Mouse (Mus musculus): Measurements from ENCODE around the gene Prlr.

Gene Prlr

GRCm38 (mm10) chr15:10235977-10236376 is 58.9 kb downstream of the Prlr start:
- DNase-seq (ENCODE audit: low spot score), result no peak

- DNase-seq (ENCODE audit: low spot score), result no peak
Observed at GRCm38 (mm10) chr15:10236812-10237211, 59.8 kb downstream of the Prlr start.

- no peak for DNase-seq (ENCODE audit: low spot score)
Observed at GRCm38 (mm10) chr15:10238454-10238853, 61.4 kb downstream of the Prlr start.

- no peak for DNase-seq (ENCODE audit: low spot score)
Observed at GRCm38 (mm10) chr15:10240228-10240795, 63.3 kb downstream of the Prlr start.

- DNase-seq (ENCODE audit: low spot score), result no peak
Observed at GRCm38 (mm10) chr15:10242250-10242649, 65.2 kb downstream of the Prlr start.

GRCm38 (mm10) chr15:10249285-10249684 is 72.2 kb downstream of the Prlr start:
- DNase-seq (ENCODE audit: low spot score), result no peak

GRCm38 (mm10) chr15:10250784-10251183 is 73.7 kb downstream of the Prlr start:
- DNase-seq (ENCODE audit: low spot score), result no peak

GRCm38 (mm10) chr15:10252526-10252925 is 75.5 kb downstream of the Prlr start:
- DNase-seq (ENCODE audit: low spot score), result no peak

GRCm38 (mm10) chr15:10262219-10262618 is 85.2 kb downstream of the Prlr start:
- no peak for DNase-seq (ENCODE audit: low spot score)

- no peak for DNase-seq (ENCODE audit: low spot score)
Observed at GRCm38 (mm10) chr15:10262641-10263040, 85.6 kb downstream of the Prlr start.

GRCm38 (mm10) chr15:10263420-10263819 is 86.4 kb downstream of the Prlr start:
- no peak for DNase-seq (ENCODE audit: low spot score)

GRCm38 (mm10) chr15:10264885-10265284 is 87.8 kb downstream of the Prlr start:
- no peak for DNase-seq (ENCODE audit: low spot score)

- DNase-seq (ENCODE audit: low spot score), result no peak
Observed at GRCm38 (mm10) chr15:10267251-10267650, 90.2 kb downstream of the Prlr start.

GRCm38 (mm10) chr15:10276386-10276785 is 99.3 kb downstream of the Prlr start:
- DNase-seq (ENCODE audit: low spot score), result no peak

- no peak for DNase-seq (ENCODE audit: low spot score)
Observed at GRCm38 (mm10) chr15:10277461-10277860, 100.4 kb downstream of the Prlr start.

- DNase-seq (ENCODE audit: low spot score), result no peak
Observed at GRCm38 (mm10) chr15:10281546-10281945, 104.5 kb downstream of the Prlr start.

- no peak for DNase-seq (ENCODE audit: low spot score)
Observed at GRCm38 (mm10) chr15:10283661-10284060, 106.6 kb downstream of the Prlr start.

- DNase-seq (ENCODE audit: low spot score), result no peak
Observed at GRCm38 (mm10) chr15:10296570-10296969, 119.5 kb downstream of the Prlr start.

- DNase-seq (ENCODE audit: low spot score), result no peak
Observed at GRCm38 (mm10) chr15:10298058-10298457, 121.0 kb downstream of the Prlr start.

- DNase-seq (ENCODE audit: low spot score), result no peak
Observed at GRCm38 (mm10) chr15:10299467-10299866, 122.4 kb downstream of the Prlr start.

- DNase-seq (ENCODE audit: low spot score), result no peak
Observed at GRCm38 (mm10) chr15:10306461-10306860, 129.4 kb downstream of the Prlr start.

- no peak for DNase-seq (ENCODE audit: low spot score)
Observed at GRCm38 (mm10) chr15:10311826-10312225, 134.8 kb downstream of the Prlr start.

- no peak for DNase-seq (ENCODE audit: low spot score)
Observed at GRCm38 (mm10) chr15:10313522-10314455, 136.8 kb downstream of the Prlr start.

Data from ovary, postnatal 10 days (tissue).